In genomic region chr3:108714837-108715236, GRCm38 (mm10) we compare ENCODE assay signal across 20 mouse cellular contexts. TPM values are rescaled to one million over a fixed set of nuclear protein-coding genes. Genes with fewer than 3 reads are reported as not detected.
DNase-seq lines count a peak whose midpoint lies in the region; ATAC-seq and TF ChIP-seq lines count a peak whose summit lies in the region.
"Had no signal": no experiment of that assay in that cellular context is flagged by ENCODE, and none has a peak within 500 bp of the region (broad histone marks: within the 10 kb centered on the region; RNA-seq: fewer than 3 reads in every experiment).

No protein-coding gene starts in this region.

- H3K4me2 ChIP-seq in liver, postnatal 0 days (ENCODE audit: low read depth, low read length): peak overlapping the region; percentile 46; the same call in 1 of the 2 replicates
- no peak overlapping the region for H3K4me2 ChIP-seq in midbrain, embryonic 13.5 days (replicated peaks)
- H3K4me2 ChIP-seq: hindbrain, embryonic 13.5 days had no signal

- 56% methylated on average over 4 of the region's 4 CpGs for WGBS in liver, postnatal 0 days (ENCODE audit: insufficient replicate concordance)
- 98% methylated on average over 4 of the region's 4 CpGs for WGBS in midbrain, embryonic 13.5 days

- peak; percentile 63; the same call in 1 of the 2 replicates for TF ChIP-seq EP300 in liver, postnatal 0 days (IDR thresholded peaks at IDR 0.05; ENCODE audit: low read depth)

- H3K27me3 ChIP-seq in liver, postnatal 0 days (ENCODE audit: insufficient read depth, low read length): no peaks in the 10 kb centered on the region
- H3K27me3 ChIP-seq in midbrain, embryonic 13.5 days: no peaks in the 10 kb centered on the region
- H3K27me3 ChIP-seq: hindbrain, embryonic 13.5 days had no signal

- H3K27ac ChIP-seq in liver, postnatal 0 days (ENCODE audit: low read depth): peak overlapping the region; percentile 86
- H3K27ac ChIP-seq in midbrain, embryonic 13.5 days: no peak overlapping the region
- H3K27ac ChIP-seq: hindbrain, embryonic 13.5 days had no signal

- peak; percentile 13 for DNase-seq in adrenal gland, postnatal 10 days
- no peak for DNase-seq in adrenal gland, postnatal 25 days
- peak; percentile 54 to 78 for DNase-seq in kidney, adult 8-10 months
- DNase-seq in liver: peak; percentile 46
- peak; percentile 75 for DNase-seq in liver, postnatal 0 days
- DNase-seq in cerebellum, adult 9-10 months: no peak
- DNase-seq in urinary bladder, postnatal 25 days (ENCODE audit: low spot score): no peak
- DNase-seq: cerebellum, adult 9-11 months; gastrocnemius, postnatal 10 days; layer of hippocampus, postnatal 36 days; lung, adult 18-20 months; lung, postnatal 36 days; thymus, postnatal 25 days had no signal

- no peak overlapping the region for H3K9ac ChIP-seq in liver, postnatal 0 days (replicated peaks)
- no peak overlapping the region for H3K9ac ChIP-seq in midbrain, embryonic 13.5 days (replicated peaks)
- H3K9ac ChIP-seq: hindbrain, embryonic 13.5 days had no signal

- TF ChIP-seq CTCF in liver, postnatal 0 days (IDR thresholded peaks at IDR 0.05; ENCODE audit: low read depth): no peak

- no peaks in the 10 kb centered on the region for H3K36me3 ChIP-seq in liver, postnatal 0 days (replicated peaks; ENCODE audit: insufficient read depth, low read length)
- no peaks in the 10 kb centered on the region for H3K36me3 ChIP-seq in midbrain, embryonic 13.5 days
- H3K36me3 ChIP-seq: hindbrain, embryonic 13.5 days had no signal

- H3K4me3 ChIP-seq in liver, postnatal 0 days (ENCODE audit: low read depth, low read length): no peak overlapping the region
- no peak overlapping the region for H3K4me3 ChIP-seq in midbrain, embryonic 13.5 days (replicated peaks)
- H3K4me3 ChIP-seq: hindbrain, embryonic 13.5 days had no signal

- peaks cover 24% of the 10 kb centered on the region for H3K4me1 ChIP-seq in liver, postnatal 0 days (ENCODE audit: insufficient read depth)
- peaks cover 15% of the 10 kb centered on the region for H3K4me1 ChIP-seq in midbrain, embryonic 13.5 days (replicated peaks)

- peak; percentile 95 for ATAC-seq in liver, postnatal 0 days
- ATAC-seq in midbrain, embryonic 13.5 days: no peak

- no peaks in the 10 kb centered on the region for H3K9me3 ChIP-seq in liver, postnatal 0 days (ENCODE audit: low read length)
- no peaks in the 10 kb centered on the region for H3K9me3 ChIP-seq in midbrain, embryonic 13.5 days
- H3K9me3 ChIP-seq: hindbrain, embryonic 13.5 days had no signal

RNA-seq across cellular contexts. Expression of gene Gpsm2, which starts 7.3 kb away (rescaled TPM):
- total RNA-seq in adrenal gland, postnatal 10 days (2021): 10 to 100 TPM; 12.7 to 13.1 TPM
- 3.9 and 5.3 TPM in 2 replicates for total RNA-seq in adrenal gland, postnatal 25 days (2021)
- polyA plus RNA-seq in liver, postnatal 0 days (2015; fragmentation: Nextera tagmentation; extraction: Ambion mirVana): 18.3 and 21.6 TPM in 2 replicates
- 40.1 and 40.7 TPM in 2 replicates for polyA plus RNA-seq in midbrain, embryonic 13.5 days (2015; fragmentation: Nextera tagmentation; extraction: Ambion mirVana)

RNA-seq across cellular contexts. Expression of gene Aknad1, which starts 24.6 kb away (rescaled TPM):
- total RNA-seq in adrenal gland, postnatal 10 days (2021): under 1 TPM; 0.09 to 0.12 TPM
- total RNA-seq in adrenal gland, postnatal 25 days (2021): not detected in 2 replicates
- 0.06 and 0.13 TPM in 2 replicates for polyA plus RNA-seq in liver, postnatal 0 days (2015; fragmentation: Nextera tagmentation; extraction: Ambion mirVana)
- polyA plus RNA-seq in midbrain, embryonic 13.5 days (2015; fragmentation: Nextera tagmentation; extraction: Ambion mirVana): not detected in 2 replicates
- total RNA-seq: layer of hippocampus, adult 18-20 months; left cerebral cortex, postnatal 36 days; MEL had no signal
- polyA plus RNA-seq: forebrain, embryonic 11.5 days; heart, postnatal 0 days had no signal

Comparison
In these comparisons a context has a peak if more than half of its experiments do, and no peak if none do; other contexts are left out.
1. DNase-seq: peak in adrenal gland, postnatal 10 days (single experiment), kidney, adult 8-10 months (2 of 2), liver (single experiment) and liver, postnatal 0 days (single experiment); none in adrenal gland, postnatal 25 days (single experiment), cerebellum, adult 9-10 months (single experiment) and urinary bladder, postnatal 25 days (single experiment).